Mouse (Mus musculus) gastrocnemius, adult 8-10 months (tissue): ENCODE measurements around the gene Rab15. TPM values are rescaled to one million over a fixed set of nuclear protein-coding genes. Genes with fewer than 3 reads are reported as not detected.

ENCODE experiments used
- DNase-seq, 2 experiments: peaks; one replicate each; pipeline ENCODE4 v3.0.0; 2022; ENCODE audit warnings: low spot score in 2 of 2
- total RNA-seq, 4 experiments: library from RNA; stranded (reverse); gene quantifications; 2 replicates each; pipeline ENCODE4 v1.2.4; 2022

The Rab15 gene
- total RNA-seq, 4 experiments from 2014 or later: 0.92 to 2.6 (median 1.6) TPM

GRCm38 (mm10) chr12:76779951-76780350, 42.8 kb downstream of the Rab15 start:
- DNase-seq: no peak

- DNase-seq: no peak
These were observed 44.2 kb downstream of the Rab15 start for GRCm38 (mm10) chr12:76778305-76779083.

- DNase-seq: no peak
These were observed 44.9 kb downstream of the Rab15 start for GRCm38 (mm10) chr12:76777845-76778244.

- no peak for DNase-seq
These were observed 45.8 kb downstream of the Rab15 start for GRCm38 (mm10) chr12:76776898-76777297.

GRCm38 (mm10) chr12:76775132-76775531, 47.6 kb downstream of the Rab15 start:
- DNase-seq: no peak

GRCm38 (mm10) chr12:76774652-76775051, 48.1 kb downstream of the Rab15 start:
- no peak for DNase-seq

GRCm38 (mm10) chr12:76771540-76771939, 51.2 kb downstream of the Rab15 start:
- no peak for DNase-seq

- no peak for DNase-seq
These were observed 51.7 kb downstream of the Rab15 start for GRCm38 (mm10) chr12:76770841-76771500.

- DNase-seq: no peak
These were observed 56.6 kb downstream of the Rab15 start for GRCm38 (mm10) chr12:76765901-76766630.

- peak; percentile 81 to 82 for DNase-seq
These were observed 57.3 kb downstream of the Rab15 start, which contains the start of the genes Churc1 and Fntb for GRCm38 (mm10) chr12:76765354-76765851. Gene Churc1 (plus strand): TSS chr12:76765538. Gene Fntb (plus strand): TSS chr12:76765589.

GRCm38 (mm10) chr12:76752652-76753318, 69.9 kb downstream of the Rab15 start:
- no peak for DNase-seq

GRCm38 (mm10) chr12:76750866-76751459, 71.7 kb downstream of the Rab15 start:
- no peak for DNase-seq

Other genes starting within 250 kb of the Rab15 start
- gene Sptb, start 112.4 kb downstream of the Rab15 start, total RNA-seq: 100 to 1,000 TPM; 167 to 183 (median 176) TPM
- 10 to 100 TPM; 58.2 to 63.8 (median 60.9) TPM for gene Churc1, start 57.4 kb downstream of the Rab15 start, total RNA-seq
- 10 to 100 TPM; 10.4 to 12.0 (median 11.6) TPM for gene Fntb, start 57.3 kb downstream of the Rab15 start, total RNA-seq
- not detected for gene Gpx2, start 27.4 kb downstream of the Rab15 start, total RNA-seq
- 10 to 100 TPM; 27.0 to 40.6 (median 31.6) TPM for gene Max, start 139.3 kb upstream of the Rab15 start, total RNA-seq